Mouse (Mus musculus) lung, postnatal 0 days (tissue): Measurements from ENCODE around the gene Zwilch.

Experiments
- CTCF ChIP-seq: IDR thresholded peaks from 2 replicates; pipeline ENCODE4 v1.5.1; 2016; ENCODE audit warnings: antibody characterized with exemption, mild to moderate bottlenecking
- EP300 ChIP-seq: IDR thresholded peaks from 2 replicates; pipeline ENCODE4 v1.6.1; 2016; ENCODE audit warnings: antibody characterized with exemption, mild to moderate bottlenecking, control low read depth

DNA sequence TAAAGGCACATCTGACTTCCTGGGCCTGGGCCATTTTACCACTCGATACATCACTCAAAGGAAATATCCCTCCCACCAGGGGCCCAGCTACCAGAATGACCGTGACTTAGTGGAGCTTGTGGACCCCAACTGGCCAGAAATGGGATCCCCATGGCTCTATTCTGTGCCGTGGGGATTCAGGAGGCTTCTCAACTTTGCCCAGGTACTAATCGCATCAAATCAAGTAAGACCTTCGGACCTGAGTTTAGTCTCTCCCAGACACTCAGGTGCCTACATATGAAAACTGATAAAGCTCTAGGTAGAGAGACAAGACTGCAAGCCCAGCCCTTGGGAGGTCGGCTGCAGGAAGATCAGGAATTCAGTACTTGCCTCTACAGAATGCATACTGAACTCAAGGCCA, 41.3 kb downstream of the Zwilch start:
- TF ChIP-seq CTCF: no peak
- no peak for TF ChIP-seq EP300
